Mouse (Mus musculus) urinary bladder, postnatal 36 days (tissue): ENCODE measurements around the gene Begain.
A peak's percentile ranks its signal among the peaks of the same experiment; 100 is the strongest.

Experiments
- DNase-seq, 2 experiments: peaks; one replicate each; pipeline ENCODE4 v3.0.0; 2022; ENCODE audit warnings: low spot score in 2 of 2, mixed read lengths in 1 of 2

Begain gene

DNA sequence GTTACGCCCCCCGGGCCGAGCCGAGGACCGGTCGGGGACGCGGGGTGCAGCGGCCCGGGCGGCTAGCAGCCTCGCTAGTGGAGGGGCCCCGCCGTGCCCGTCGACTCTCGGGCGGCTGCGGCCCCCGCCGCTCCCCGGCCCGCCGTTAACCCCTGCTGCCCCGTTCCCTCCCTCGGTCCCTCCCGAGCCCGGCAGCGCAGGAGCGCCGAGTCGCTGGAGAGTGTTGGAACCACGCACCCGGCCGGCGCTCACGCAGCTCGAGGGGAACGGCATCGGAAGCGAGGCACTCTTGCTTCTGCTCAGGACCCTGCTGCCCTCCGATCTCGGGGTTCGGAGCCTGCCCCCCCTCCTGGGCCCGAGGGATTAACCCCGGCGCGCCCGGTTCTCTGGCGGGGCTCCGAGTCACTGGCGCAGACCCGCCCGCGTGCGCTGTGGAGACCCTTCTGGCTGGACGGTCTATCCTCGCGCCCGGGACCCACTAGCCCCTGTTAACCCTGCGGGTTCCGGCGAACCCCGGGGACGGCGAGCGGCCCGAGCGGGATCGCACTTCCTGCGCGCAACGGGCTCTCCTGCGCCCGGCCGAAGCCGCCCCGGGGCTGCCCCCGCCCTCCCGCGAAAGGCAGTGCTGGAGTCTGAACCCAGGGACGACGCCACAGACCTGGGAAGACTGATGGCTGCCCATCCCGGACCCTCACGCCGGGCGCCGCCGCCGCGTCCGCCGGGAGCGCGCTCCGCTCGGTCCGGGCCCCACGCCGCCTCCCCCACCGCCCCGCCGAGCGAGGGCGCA is 14.8 kb downstream of the Begain start:
- DNase-seq, result no peak

DNA sequence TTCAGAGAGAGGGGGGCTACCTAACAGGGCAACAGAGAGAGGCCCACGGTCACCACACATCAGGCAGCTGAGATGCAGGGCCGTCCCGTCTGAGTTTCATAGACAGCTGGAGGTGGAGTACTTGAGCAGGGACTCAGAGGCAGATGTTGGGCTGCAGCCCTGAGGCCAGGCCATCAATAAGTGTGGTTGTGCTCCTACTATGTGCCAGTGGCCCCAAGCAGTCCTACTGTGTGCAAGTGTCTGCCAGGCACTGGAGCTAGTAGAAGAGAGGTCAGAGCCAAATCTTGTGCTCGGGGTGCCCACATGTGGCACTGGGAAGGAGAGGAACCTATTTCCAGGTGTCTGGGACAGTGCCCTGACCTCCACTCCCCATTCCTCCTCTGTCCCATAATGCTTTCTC is 18.1 kb downstream of the Begain start:
- no peak for DNase-seq

DNA sequence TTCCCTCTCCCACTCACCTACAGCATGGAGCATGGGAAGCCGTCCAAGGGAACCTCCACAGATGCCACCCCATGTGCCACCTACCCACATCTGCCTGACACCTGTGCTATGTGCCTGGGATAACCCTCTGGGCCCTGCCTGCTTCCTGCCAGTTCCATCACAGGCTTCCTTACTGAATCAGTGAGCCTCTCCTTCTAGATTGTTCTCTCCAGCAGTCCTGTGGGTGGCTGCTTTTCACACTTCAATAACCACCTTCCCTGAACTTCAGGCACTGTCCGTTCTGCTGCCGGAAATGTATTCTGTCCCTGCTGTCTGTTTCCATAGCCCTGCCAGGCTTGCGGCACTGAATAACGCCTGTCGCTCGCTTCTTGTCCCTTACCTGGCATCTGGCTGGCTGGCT is 22.4 kb downstream of the Begain start:
- DNase-seq, result no peak

DNA sequence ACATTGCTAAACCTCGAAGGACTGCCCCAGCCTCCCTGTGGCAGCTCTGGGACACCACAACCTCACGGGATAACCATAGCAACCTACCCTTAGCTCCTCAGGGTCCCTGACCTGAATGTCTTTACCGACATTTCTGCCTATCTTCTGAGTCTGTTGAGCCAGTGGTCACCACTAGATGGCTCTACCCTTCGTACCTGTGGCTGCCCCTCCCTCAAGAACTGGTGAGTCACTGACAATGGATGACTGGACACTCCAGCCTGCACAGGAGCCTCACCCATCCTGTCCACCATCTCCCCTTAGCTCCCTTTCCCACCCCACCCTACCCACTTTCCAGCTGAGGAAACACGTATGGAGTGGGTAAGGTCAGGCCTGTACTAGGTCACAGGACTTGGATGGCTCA is 23.5 kb downstream of the Begain start:
- peak in 1 of 2 experiments; percentile 12 for DNase-seq

DNA sequence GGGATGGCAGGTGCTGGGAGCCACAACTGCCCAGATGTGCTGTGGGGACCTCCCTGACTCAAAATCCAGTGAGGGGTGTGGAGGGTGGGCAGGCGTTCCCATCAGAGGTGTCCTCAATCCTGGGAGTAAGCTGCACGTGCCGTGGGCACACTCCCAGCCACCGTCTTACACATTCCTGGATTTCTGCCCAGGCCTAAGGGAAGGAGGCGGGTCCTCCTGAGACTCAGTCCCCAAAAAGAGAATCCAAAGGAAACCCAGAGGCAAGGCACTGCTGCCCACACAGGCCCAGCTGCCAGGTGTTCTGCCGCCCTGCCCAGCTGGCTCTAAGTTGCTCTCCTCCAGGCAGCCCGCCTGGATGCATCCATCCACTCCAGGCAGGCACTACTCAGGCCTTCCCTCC is 28.7 kb downstream of the Begain start:
- no peak for DNase-seq

DNA sequence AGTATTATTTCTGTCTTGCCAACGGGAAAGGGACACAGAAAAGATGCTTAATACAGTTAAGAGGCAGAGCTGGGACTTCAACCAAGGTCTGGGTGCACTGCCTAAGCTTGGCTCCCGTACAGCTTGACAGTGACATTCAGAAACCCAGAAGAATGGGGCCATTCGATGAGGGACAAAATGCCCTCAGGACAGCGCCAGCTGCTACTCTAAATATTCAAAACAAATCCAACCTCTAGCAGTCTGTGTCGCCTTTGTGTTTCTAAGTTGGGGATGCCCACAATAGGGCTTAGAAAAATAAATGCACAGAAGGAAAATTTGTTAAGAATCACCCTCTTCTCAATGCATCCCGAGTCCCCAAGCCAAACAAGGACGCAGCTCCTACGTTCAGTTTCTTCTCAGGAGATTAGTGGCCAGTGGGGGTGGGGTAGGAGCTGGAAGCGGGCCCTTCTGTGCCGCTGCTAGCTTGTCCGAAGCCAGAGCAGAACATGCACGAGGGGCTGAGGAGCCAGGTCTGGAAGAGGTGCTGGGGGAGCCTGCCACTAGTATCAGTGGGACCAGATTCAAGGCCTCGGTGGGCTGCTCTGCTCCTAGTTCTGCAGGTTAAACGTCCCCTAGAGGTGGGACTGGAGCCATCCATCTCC is 29.7 kb downstream of the Begain start:
- DNase-seq, result no peak

DNA sequence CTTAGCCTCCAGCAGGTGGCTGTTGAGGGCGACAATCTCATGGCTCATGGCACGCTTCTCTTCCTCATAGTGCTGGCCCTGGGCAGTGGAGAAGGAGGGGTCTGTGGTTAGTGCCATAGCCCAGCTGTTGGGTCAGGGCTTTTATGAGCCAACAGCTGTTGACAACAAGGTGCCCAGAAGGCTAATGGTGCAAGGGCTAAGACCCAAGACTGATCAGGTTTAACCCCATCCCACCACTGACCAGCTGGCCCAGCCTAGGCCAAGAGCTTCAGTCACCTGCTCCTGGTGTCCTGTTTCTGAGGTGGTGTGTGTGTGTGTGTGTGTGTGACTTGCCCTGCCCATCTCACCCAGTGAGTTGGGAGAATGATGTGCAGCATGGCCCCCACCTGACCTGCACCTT is 31.0 kb downstream of the Begain start:
- no peak for DNase-seq

DNA sequence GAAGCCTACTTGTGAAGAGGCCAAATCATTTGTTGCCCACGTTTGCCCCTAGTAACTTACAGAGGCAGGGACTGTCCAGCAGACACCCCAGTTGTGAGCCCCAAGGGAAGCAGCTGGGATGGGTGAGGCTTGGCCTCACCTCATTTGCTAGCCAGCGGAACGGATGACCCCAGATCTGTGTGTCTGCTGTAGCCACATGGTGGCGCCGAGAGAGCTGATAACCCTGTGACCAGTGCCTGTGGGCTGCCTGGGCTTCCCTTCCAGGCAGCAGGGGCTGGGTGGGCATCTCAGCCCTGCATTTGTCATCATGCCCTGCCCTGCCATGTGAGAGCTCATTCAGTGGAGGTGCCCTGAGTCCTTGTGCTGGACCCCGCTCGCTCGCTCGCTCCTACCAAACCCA is 44.2 kb downstream of the Begain start:
- DNase-seq, result no peak

DNA sequence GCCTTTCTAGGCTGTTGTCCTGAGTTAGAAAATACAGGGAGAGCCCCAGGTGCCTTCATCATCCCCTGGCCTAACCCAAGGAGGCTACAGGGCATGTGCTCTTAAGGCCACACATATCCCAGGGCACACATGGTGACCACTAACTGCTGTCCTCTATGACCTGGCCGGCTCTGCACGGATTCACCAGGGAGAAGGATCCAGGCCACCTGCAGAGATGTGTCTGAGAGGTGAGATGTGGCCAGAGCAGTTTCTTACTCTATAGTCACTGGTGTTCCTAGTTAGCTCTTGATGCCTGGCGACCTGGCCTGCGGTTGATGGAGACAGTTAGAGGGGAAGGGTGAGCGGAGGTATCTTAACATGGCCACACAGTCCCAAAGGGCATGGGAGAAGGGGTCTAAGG is 45.1 kb downstream of the Begain start:
- DNase-seq, result no peak

DNA sequence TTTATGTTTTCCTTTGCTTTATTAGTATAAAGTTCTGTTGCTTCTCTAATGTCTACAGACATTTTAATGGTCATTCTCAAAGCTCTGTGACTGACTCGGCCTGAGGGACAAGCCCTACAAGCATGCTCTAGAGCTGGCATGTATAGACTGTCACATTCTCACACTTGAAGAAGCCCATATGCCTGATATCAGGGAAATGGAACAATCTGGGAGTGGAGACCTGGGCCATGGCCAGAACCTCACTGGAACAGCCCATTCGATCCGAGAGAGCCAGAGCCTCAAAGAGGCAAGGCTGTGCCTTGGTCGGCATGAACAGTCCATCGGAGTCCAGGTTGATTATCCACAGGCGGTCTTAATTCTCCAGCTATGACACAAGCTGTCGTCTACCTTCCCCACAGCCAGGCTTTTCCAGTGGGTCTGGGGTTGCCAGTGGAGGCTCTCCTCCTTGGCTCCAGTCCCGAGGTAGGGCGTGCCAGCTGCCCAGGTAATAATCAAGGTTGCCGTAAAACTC is 45.8 kb downstream of the Begain start:
- no peak for DNase-seq

DNA sequence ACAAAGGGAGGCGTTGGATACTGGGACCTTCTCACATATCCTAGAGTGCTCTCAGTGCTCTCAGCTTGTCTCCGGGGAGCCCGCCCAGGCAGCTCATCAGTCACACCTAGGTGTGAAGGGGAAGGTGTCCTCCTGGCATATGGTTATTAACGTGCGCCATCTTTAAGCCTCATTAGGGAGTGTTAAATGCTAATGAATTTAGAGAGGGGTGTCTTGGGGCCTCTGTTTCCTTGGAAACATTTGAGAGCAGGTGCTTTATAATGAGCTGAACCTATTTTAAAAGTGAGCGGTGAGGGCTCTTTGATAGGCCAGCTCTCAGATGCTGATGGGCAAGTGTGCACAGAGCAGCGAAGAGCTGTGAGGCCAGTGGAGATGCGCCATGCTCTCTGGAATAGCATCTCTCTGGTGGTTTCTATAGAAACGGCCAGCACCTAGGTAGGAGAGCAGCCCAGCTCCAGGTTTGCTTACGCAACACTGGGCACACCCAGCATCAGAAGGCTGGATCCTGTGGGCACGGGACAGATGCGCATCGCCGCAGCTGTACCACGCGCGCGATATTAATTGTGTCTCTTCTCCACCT is 57.9 kb downstream of the Begain start:
- no peak for DNase-seq

DNA sequence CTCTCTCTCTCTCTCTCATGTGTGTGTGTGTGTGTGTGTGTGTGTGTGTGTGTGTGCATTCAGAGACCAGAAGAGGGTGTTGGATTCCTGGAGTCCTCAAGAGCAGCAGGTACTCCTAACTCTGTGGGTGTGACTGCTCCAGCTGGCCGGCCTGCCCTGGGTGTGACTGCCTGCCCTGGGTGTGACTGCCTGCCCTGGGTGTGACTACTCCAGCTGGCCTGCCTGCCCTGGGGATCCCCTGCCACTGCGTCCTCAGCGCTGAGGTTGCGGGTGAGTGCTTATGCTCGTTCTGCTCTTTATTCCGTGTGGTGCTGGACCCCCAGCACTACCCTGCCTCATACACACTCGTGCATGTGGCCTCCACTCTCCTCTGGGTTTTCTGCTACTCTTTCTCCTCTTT is 65.0 kb downstream of the Begain start:
- DNase-seq, result no peak

DNA sequence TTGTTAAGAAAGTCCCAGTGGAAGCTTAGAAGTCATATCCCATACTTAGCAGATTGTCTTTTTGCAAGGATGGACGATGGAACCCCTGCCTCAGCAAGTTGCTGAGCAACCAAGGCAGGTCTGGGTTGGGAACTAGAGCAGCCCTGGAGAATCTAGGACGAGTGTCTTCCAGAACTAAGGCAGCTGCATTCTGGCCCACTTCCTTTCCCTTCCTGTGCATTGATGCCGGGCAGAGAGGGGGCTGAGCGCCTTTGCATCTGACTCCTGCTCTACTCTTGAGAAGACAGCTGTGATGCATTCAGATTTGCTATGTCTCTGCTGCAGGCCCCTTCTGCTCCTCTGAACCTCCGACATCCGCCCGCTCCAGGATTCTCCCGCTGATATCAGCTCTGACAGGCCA is 70.8 kb downstream of the Begain start:
- no peak for DNase-seq

DNA sequence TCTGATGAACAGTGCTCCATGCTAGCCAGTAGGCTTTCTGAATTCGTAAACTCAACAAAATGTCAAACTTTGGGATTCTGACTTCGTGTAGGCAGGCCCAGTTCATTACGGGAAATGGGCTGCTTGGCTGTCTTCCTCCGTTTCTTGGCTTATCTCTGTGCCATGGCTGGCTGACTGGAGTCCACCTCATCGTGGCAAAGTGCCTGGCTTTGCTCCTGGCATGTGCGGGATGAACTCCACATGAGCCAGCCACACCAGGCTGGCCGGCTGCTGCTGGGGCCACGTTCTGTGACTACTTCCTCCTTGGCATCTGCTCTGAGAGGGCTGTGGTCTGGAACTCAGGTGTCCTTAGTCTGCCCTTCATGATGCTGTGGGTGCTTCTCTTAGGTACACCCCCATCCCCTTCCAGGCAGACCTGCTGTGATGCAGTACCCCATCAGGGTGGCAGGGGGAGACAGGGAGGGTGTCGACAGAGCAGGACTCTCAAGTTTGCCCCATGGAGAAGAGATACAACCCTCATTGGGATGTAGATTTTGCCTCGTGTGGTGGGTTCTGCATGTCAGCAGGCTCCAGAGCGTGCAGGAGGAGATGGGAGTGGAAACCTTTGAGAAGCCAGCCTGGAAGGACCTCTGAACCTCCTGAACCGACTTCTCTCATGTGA is 71.9 kb downstream of the Begain start:
- no peak for DNase-seq

DNA sequence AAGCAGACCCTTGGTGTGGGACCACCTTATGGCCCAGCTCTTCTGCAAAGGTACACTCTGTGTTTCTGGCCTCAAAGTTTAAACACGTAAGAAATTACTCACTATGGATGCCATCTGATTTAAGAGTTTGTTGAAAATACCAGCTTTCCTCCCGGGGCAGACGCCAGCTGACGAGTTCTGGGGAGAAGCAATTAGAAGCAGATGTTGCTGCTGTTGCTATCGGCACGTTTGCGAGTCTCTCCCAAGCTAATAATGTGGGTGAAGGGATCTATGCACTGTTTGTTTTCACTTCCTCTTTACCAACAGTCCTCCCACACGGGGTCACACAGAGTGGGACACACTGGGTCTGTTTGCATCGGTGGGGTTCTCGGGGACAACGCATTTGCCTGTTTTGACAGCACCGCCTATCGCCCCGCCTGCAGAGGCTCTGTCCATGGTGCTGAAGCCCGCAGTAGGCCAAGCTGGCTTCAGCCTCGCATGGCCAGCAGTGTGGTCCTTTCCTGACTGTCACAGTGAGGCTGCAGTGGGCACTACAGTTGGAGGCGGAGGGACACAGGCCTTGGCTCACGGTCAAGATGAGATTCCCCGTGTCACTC is 73.5 kb downstream of the Begain start:
- peak; percentile 70 to 74 for DNase-seq

DNA sequence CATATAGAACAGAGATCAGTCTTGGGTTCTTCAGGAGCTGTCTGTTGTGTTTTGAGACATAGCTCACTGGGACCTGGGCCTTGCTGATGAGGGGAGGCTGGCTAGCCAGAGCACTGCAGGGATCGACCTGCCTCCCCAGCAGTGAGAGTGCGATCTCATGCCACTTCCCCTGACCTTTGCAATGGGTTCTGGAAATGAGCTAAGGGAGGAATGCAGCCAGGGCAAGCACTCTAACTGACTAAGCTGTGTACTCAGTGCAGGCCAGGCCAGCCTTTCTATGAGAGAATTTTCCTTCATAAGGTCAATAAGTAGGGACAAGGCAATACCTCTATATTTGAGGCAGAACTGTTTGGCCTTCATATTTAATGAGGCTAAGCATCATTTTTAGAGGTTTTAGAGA is 75.0 kb downstream of the Begain start:
- no peak for DNase-seq

DNA sequence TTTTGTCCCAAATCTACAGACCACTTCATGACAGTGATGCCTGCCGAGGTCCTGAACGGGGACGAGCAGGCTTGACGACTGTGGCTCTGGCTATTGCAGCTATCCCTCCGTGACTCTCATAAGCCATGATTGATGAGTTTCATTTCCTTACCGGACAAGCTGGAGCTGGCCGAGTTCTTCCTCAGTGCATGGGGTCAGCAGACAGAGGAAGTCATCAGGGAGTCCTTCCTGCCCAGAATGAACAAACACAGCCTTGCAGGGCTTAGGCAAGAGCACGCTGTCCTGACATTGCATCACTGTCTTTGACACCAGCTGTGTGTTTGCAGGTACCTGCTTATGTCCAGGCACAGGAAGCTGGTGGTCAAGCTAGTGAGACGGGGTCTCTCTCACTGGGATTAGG is 77.6 kb downstream of the Begain start:
- DNase-seq, result no peak

DNA sequence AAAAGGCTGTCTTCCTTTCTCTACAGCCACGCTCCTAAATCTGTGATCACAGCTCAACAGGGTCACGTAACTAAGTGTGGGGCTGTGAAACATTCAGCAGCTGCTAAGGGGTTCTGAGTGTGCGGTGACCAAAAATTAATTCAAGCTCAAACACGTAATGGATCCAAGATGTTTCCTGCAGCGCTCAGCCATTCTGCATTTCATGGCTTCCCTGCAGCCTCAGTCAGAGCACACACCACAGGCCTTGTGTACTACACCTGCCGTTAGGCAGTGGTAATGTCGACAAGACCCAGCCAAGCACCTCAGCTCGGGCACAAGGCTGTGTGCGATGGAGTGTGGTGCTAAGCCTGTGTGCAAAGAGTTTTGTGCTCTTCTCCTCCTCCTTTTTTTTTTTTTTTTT is 80.6 kb downstream of the Begain start:
- DNase-seq, result no peak

DNA sequence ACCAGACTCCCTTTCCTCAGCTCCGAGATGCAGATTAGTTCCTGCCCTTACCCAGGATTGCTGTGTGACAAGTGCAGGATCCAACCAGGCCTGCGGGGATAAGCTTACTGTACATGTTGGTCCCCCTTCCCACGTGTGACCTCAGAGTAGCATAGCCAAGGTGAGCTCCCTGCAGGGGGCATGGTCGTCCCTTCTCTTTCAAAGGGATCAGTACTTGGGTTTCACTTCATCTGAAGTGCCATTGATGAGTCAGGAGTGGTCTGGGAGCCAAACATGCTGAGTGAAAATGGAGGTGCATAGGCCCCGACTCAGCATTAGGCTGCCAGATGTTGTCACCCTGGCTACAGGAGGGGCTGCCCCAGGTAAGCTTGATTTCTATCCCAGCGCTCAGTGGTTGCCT is 83.0 kb downstream of the Begain start:
- DNase-seq, result no peak

DNA sequence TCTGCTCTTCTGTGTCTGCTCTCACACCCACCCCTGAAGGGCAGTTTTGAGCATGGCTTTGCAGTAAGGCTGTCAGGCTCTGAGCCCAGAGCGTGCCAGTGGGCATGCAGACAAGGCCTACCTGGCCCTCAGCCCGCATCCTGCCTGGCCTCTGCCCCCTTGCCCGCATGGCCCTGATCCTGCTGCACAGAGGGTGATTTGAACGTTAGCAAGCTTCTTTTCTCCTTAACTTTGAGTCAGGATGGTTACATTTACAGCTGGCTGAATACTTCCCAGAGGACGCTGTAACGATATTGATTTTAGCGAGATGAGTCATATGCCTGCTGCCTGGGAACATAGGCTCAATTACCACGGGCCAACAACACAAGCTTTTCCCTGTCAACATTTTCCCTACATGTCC is 83.5 kb downstream of the Begain start:
- peak in 1 of 2 experiments; percentile 18 for DNase-seq

DNA sequence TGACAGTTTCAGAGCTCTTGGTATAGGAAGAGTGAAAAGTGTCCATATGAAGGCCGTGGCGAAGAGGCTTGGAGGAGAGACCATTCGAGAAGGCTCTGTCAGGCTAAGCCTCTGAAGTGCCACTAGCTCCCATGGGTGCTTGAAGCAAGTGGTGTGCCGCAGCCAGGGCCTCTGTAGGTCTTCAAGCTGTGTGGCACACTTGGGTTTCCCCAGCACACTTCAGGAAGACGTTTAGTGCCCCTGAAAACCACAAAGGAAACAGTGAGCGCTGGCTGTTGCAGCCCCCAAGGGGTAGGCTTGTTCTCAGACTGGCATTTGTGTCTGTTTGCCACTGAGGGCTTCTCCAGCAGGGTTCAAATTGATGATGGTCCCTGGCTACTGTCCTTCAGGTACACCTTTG is 84.5 kb downstream of the Begain start:
- no peak for DNase-seq

DNA sequence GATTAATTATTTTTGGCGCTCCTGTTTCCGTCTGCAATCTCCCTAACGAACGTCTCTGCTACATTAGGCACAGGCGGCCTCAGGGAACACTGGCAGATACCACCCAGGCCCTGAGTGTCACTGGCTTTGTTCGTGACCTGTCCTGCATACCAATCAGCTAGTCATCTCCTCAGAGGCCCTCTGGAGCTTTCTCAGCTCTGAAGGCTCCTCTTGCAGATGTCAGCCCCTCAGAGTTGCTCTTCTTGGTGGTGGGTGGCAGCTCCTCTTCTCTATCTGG is 85.4 kb downstream of the Begain start:
- no peak for DNase-seq
